Mouse (Mus musculus) cerebellum, postnatal 4 days (tissue): ENCODE data around the gene Rgs3.

Experiments
- DNase-seq, 2 experiments: peaks; one replicate each; pipeline ENCODE4 v3.0.0; 2022; ENCODE audit warnings: low spot score in 2 of 2, mixed read lengths in 1 of 2

The Rgs3 gene

GRCm38 (mm10) chr4:62723795-62724194 lies 164.1 kb downstream of the Rgs3 start:
- no peak for DNase-seq

- no peak for DNase-seq
These were observed 166.8 kb downstream of the Rgs3 start for GRCm38 (mm10) chr4:62726282-62726937.

- DNase-seq = no peak
These were observed 168.1 kb downstream of the Rgs3 start for GRCm38 (mm10) chr4:62727541-62728303.

- DNase-seq = no peak
These were observed 168.8 kb downstream of the Rgs3 start for GRCm38 (mm10) chr4:62728471-62728870.

- no peak for DNase-seq
These were observed 169.5 kb downstream of the Rgs3 start for GRCm38 (mm10) chr4:62729191-62729590.

- DNase-seq = no peak
These were observed 170.3 kb downstream of the Rgs3 start for GRCm38 (mm10) chr4:62729941-62730340.

- no peak for DNase-seq
These were observed 171.2 kb downstream of the Rgs3 start for GRCm38 (mm10) chr4:62730861-62731260.

- DNase-seq = no peak
These were observed 171.9 kb downstream of the Rgs3 start for GRCm38 (mm10) chr4:62731531-62732063.

- no peak for DNase-seq
These were observed 172.4 kb downstream of the Rgs3 start for GRCm38 (mm10) chr4:62732096-62732495.

GRCm38 (mm10) chr4:62732840-62733239 lies 173.2 kb downstream of the Rgs3 start:
- no peak for DNase-seq

GRCm38 (mm10) chr4:62733938-62734337 lies 174.3 kb downstream of the Rgs3 start:
- DNase-seq = no peak

- no peak for DNase-seq
These were observed 175.6 kb downstream of the Rgs3 start for GRCm38 (mm10) chr4:62735291-62735690.

- DNase-seq = peak in 1 of 2 experiments; percentile 25
These were observed 176.2 kb downstream of the Rgs3 start for GRCm38 (mm10) chr4:62735878-62736277.

- DNase-seq = peak in 1 of 2 experiments; percentile 21
These were observed 176.8 kb downstream of the Rgs3 start for GRCm38 (mm10) chr4:62736421-62736820.

GRCm38 (mm10) chr4:62736904-62737303 lies 177.3 kb downstream of the Rgs3 start:
- DNase-seq = no peak

GRCm38 (mm10) chr4:62737983-62738695 lies 178.5 kb downstream of the Rgs3 start:
- DNase-seq = no peak

GRCm38 (mm10) chr4:62738996-62739395 lies 179.3 kb downstream of the Rgs3 start:
- no peak for DNase-seq

GRCm38 (mm10) chr4:62739591-62739990 lies 179.9 kb downstream of the Rgs3 start:
- DNase-seq = no peak

- no peak for DNase-seq
These were observed 180.8 kb downstream of the Rgs3 start for GRCm38 (mm10) chr4:62740282-62741054.

GRCm38 (mm10) chr4:62741055-62741453 lies 181.4 kb downstream of the Rgs3 start:
- no peak for DNase-seq

GRCm38 (mm10) chr4:62741601-62742000 lies 182.0 kb downstream of the Rgs3 start:
- no peak for DNase-seq
